Mouse (Mus musculus): ENCODE results near the gene Smim24.

DNA sequence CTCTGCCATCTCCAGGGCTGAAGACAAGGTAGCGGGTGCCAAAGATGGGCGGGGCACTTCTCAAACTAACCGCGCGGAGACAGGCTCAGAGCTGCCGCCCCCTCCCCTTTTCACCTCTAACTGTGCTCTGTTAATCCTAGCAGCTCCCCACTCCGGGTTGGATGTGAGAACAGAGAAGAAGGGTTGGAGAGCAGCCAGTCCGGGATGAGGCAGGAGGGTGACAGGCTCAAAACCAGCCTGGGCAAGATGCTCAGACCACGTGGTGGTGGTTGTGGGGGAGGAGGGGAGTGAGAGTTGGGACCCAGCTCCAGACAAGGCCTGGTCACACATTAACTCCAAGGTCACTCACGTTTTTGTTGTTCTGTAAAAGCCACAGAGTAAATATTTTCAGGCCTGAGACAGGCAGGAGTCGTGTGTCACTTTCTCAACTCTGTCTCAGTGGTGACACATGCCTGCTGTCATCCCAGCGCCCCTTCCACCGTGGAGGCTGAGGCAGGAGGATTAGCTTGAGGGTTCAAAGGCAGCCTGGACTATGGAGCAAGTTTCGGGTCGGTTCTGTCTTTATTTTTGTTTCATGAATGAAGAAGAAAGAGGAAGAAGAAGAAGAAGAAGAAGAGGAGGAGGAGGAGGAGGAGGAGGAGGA lies 38.8 kb downstream of the Smim24 start:
- TF ChIP-seq CTCF (IDR thresholded peaks at IDR 0.05; ENCODE audit: extremely low read depth, insufficient read length, insufficient replicate concordance, low read depth, low read length) (no peak), POLR2A (IDR thresholded peaks at IDR 0.05; ENCODE audit: low read depth, low read length) (no peak)

Measured in small intestine, adult 2 months (tissue).